18 mouse cellular contexts compared by ENCODE assay signal in the genomic region with DNA sequence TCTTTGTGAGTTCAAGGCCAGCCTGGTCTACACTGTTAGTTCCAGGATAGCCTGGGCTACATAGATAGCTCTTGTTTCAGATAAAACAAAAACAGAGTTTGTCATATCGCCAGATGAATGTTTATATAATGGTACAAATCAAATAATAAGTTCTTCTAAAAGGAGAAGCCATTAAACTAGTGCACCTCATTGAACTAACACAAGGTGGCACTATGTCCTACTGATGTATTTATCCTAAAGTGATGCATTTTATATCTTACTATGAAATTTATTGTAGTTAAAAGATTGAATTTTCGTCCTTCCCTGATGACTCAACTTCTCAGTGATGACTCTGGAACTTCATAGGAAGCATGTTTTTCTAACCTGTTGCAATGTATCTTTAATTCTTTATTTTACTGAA. TPM values are rescaled to one million over a fixed set of nuclear protein-coding genes. Genes with fewer than 3 reads are reported as not detected.
DNase-seq lines count a peak whose midpoint lies in the region; ATAC-seq and TF ChIP-seq lines count a peak whose summit lies in the region.
"Had no signal": no experiment of that assay in that cellular context is flagged by ENCODE, and none has a peak within 500 bp of the region (broad histone marks: within the 10 kb centered on the region; RNA-seq: fewer than 3 reads in every experiment).

No protein-coding gene starts in this region.

- no peak overlapping the region for H3K27ac ChIP-seq in forebrain, postnatal 0 days (ENCODE audit: low read depth, low read length)
- no peak overlapping the region for H3K27ac ChIP-seq in forebrain, embryonic 10.5 days
- H3K27ac ChIP-seq in kidney, postnatal 0 days = no peak overlapping the region
- no peak overlapping the region for H3K27ac ChIP-seq in midbrain, postnatal 0 days (ENCODE audit: low read depth, low read length)
- no peak overlapping the region for H3K27ac ChIP-seq in midbrain, embryonic 11.5 days (ENCODE audit: low read depth, low read length)
- H3K27ac ChIP-seq: embryonic facial prominence, embryonic 15.5 days; hindbrain, embryonic 13.5 days; liver, embryonic 15.5 days had no signal

- 81% methylated on average over 2 of the region's 2 CpGs for WGBS in forebrain, postnatal 0 days
- 92% methylated on average over 2 of the region's 2 CpGs for WGBS in forebrain, embryonic 10.5 days
- WGBS in kidney, postnatal 0 days = 87% methylated on average over 2 of the region's 2 CpGs
- 90% methylated on average over 2 of the region's 2 CpGs for WGBS in midbrain, postnatal 0 days
- WGBS in midbrain, embryonic 11.5 days = 92% methylated on average over 2 of the region's 2 CpGs

- no peak overlapping the region for H3K4me2 ChIP-seq in forebrain, postnatal 0 days (ENCODE audit: low read depth)
- H3K4me2 ChIP-seq in kidney, postnatal 0 days (ENCODE audit: low read length) = no peak overlapping the region
- no peak overlapping the region for H3K4me2 ChIP-seq in midbrain, postnatal 0 days (ENCODE audit: low read depth, low read length, poor library complexity, severe bottlenecking)
- H3K4me2 ChIP-seq in midbrain, embryonic 11.5 days = no peak overlapping the region
- H3K4me2 ChIP-seq: embryonic facial prominence, embryonic 15.5 days; hindbrain, embryonic 13.5 days; liver, embryonic 15.5 days had no signal

- peak; percentile 57 for TF ChIP-seq CTCF in forebrain, postnatal 0 days (IDR thresholded peaks at IDR 0.05; ENCODE audit: low read depth)
- TF ChIP-seq CTCF in kidney, postnatal 0 days (IDR thresholded peaks at IDR 0.05; ENCODE audit: low read depth) = peak; percentile 49
- peak; percentile 64 for TF ChIP-seq CTCF in midbrain, postnatal 0 days (IDR thresholded peaks at IDR 0.05)

- H3K4me3 ChIP-seq in forebrain, postnatal 0 days (ENCODE audit: low read depth, low read length) = no peak overlapping the region
- H3K4me3 ChIP-seq in forebrain, embryonic 10.5 days = no peak overlapping the region
- H3K4me3 ChIP-seq in kidney, postnatal 0 days (replicated peaks; ENCODE audit: low read depth, low read length) = no peak overlapping the region
- no peak overlapping the region for H3K4me3 ChIP-seq in midbrain, postnatal 0 days (ENCODE audit: low read depth, low read length)
- no peak overlapping the region for H3K4me3 ChIP-seq in midbrain, embryonic 11.5 days (ENCODE audit: low read depth, low read length)
- H3K4me3 ChIP-seq: embryonic facial prominence, embryonic 15.5 days; hindbrain, embryonic 13.5 days; liver, embryonic 15.5 days had no signal

- no peaks in the 10 kb centered on the region for H3K27me3 ChIP-seq in forebrain, postnatal 0 days (ENCODE audit: insufficient read depth, low read length)
- H3K27me3 ChIP-seq in forebrain, embryonic 10.5 days (ENCODE audit: poor library complexity, severe bottlenecking) = no peaks in the 10 kb centered on the region
- no peaks in the 10 kb centered on the region for H3K27me3 ChIP-seq in kidney, postnatal 0 days (ENCODE audit: insufficient read depth, low read length)
- no peaks in the 10 kb centered on the region for H3K27me3 ChIP-seq in midbrain, postnatal 0 days (ENCODE audit: insufficient read depth, low read length)
- H3K27me3 ChIP-seq in midbrain, embryonic 11.5 days (ENCODE audit: control insufficient read depth, insufficient read depth, low read length) = no peaks in the 10 kb centered on the region
- H3K27me3 ChIP-seq: CH12.LX; embryonic facial prominence, embryonic 15.5 days; hindbrain, embryonic 13.5 days; liver, embryonic 15.5 days had no signal

- H3K9ac ChIP-seq in forebrain, postnatal 0 days = no peak overlapping the region
- H3K9ac ChIP-seq in kidney, postnatal 0 days (ENCODE audit: low read depth, low read length) = no peak overlapping the region
- no peak overlapping the region for H3K9ac ChIP-seq in midbrain, postnatal 0 days (replicated peaks; ENCODE audit: low read length, poor library complexity, severe bottlenecking)
- H3K9ac ChIP-seq in midbrain, embryonic 11.5 days (ENCODE audit: low read length) = no peak overlapping the region
- H3K9ac ChIP-seq: embryonic facial prominence, embryonic 15.5 days; hindbrain, embryonic 13.5 days; liver, embryonic 15.5 days had no signal

- ATAC-seq in forebrain, postnatal 0 days = no peak
- ATAC-seq in kidney, postnatal 0 days (replicated peaks; ENCODE audit: low FRiP score, low read depth) = no peak
- ATAC-seq in midbrain, postnatal 0 days (ENCODE audit: low FRiP score) = no peak
- ATAC-seq in midbrain, embryonic 11.5 days (ENCODE audit: low FRiP score) = no peak

- H3K9me3 ChIP-seq in forebrain, postnatal 0 days (ENCODE audit: low read length) = no peaks in the 10 kb centered on the region
- H3K9me3 ChIP-seq in forebrain, embryonic 10.5 days = no peaks in the 10 kb centered on the region
- H3K9me3 ChIP-seq in kidney, postnatal 0 days (replicated peaks; ENCODE audit: low read length) = no peaks in the 10 kb centered on the region
- H3K9me3 ChIP-seq in midbrain, postnatal 0 days (ENCODE audit: low read length) = no peaks in the 10 kb centered on the region
- no peaks in the 10 kb centered on the region for H3K9me3 ChIP-seq in midbrain, embryonic 11.5 days (ENCODE audit: control insufficient read depth, low read length)
- H3K9me3 ChIP-seq: embryonic facial prominence, embryonic 15.5 days; hindbrain, embryonic 13.5 days; liver, embryonic 15.5 days had no signal

- peak; percentile 15 for DNase-seq in forebrain, postnatal 0 days
- DNase-seq in forebrain, embryonic 10.5 days (ENCODE audit: extremely low spot score, low spot score) = no peak
- peak; percentile 7 for DNase-seq in kidney, postnatal 0 days (ENCODE audit: low spot score)
- no peak for DNase-seq in kidney, postnatal 14 days
- peak; percentile 1 for DNase-seq in midbrain, postnatal 0 days (ENCODE audit: low spot score)
- DNase-seq in midbrain, embryonic 11.5 days (ENCODE audit: low spot score, missing footprints) = no peak
- DNase-seq in urinary bladder, postnatal 14 days (ENCODE audit: low spot score) = no peak
- DNase-seq in spleen, postnatal 4 days (ENCODE audit: low spot score in 2 of 2) = no peak
- DNase-seq: adrenal gland, postnatal 10 days; cerebellum, adult 11-12 months; cerebellum, postnatal 14 days; gastrocnemius, postnatal 36 days; heart, postnatal 10 days; thymus, postnatal 36 days had no signal

- no peaks in the 10 kb centered on the region for H3K4me1 ChIP-seq in forebrain, postnatal 0 days (ENCODE audit: insufficient read depth)
- H3K4me1 ChIP-seq in forebrain, embryonic 10.5 days = no peaks in the 10 kb centered on the region
- H3K4me1 ChIP-seq in kidney, postnatal 0 days (replicated peaks; ENCODE audit: insufficient read depth, low read length) = no peaks in the 10 kb centered on the region
- H3K4me1 ChIP-seq in midbrain, postnatal 0 days (ENCODE audit: insufficient read depth, low read length) = no peaks in the 10 kb centered on the region
- H3K4me1 ChIP-seq in midbrain, embryonic 11.5 days (ENCODE audit: control insufficient read depth, insufficient read depth, low read length) = no peaks in the 10 kb centered on the region
- H3K4me1 ChIP-seq: embryonic facial prominence, embryonic 15.5 days; hindbrain, embryonic 13.5 days; liver, embryonic 15.5 days had no signal

- H3K36me3 ChIP-seq in forebrain, postnatal 0 days (ENCODE audit: insufficient read depth) = peaks cover 54% of the 10 kb centered on the region
- H3K36me3 ChIP-seq in forebrain, embryonic 10.5 days (replicated peaks) = peaks cover 95% of the 10 kb centered on the region
- H3K36me3 ChIP-seq in kidney, postnatal 0 days (ENCODE audit: insufficient read depth, low read length) = peaks cover 51% of the 10 kb centered on the region
- H3K36me3 ChIP-seq in midbrain, postnatal 0 days (ENCODE audit: insufficient read depth, low read length) = peaks cover 60% of the 10 kb centered on the region
- peaks cover 26% of the 10 kb centered on the region for H3K36me3 ChIP-seq in midbrain, embryonic 11.5 days (ENCODE audit: control insufficient read depth, insufficient read depth, low read length)

RNA-seq across cellular contexts. Expression of gene Ncapd3, which starts 19.5 kb away (rescaled TPM):
- total RNA-seq in forebrain, postnatal 0 days (2014; rRNA removed) = 19.8 and 23.1 TPM in 2 replicates
- 3.6 and 6.2 TPM in 2 replicates for polyA plus RNA-seq in forebrain, postnatal 0 days (2015; fragmentation: Nextera tagmentation; extraction: Ambion mirVana)
- polyA plus RNA-seq in forebrain, embryonic 10.5 days (2016; fragmentation: Nextera tagmentation; extraction: Ambion mirVana) = 38.7 and 40.7 TPM in 2 replicates
- polyA plus RNA-seq in kidney, postnatal 0 days (2015; fragmentation: Nextera tagmentation; extraction: Ambion mirVana) = 13.0 and 15.3 TPM in 2 replicates
- total RNA-seq in midbrain, postnatal 0 days (2014; rRNA removed) = 20.2 and 25.4 TPM in 2 replicates
- 7.1 and 7.3 TPM in 2 replicates for polyA plus RNA-seq in midbrain, postnatal 0 days (2015; fragmentation: Nextera tagmentation; extraction: Ambion mirVana)
- polyA plus RNA-seq in midbrain, embryonic 11.5 days (2014; fragmentation: Nextera tagmentation; extraction: Ambion mirVana) = 39.8 and 43.3 TPM in 2 replicates

RNA-seq across cellular contexts. Expression of gene Vps26b, which starts 19.6 kb away (rescaled TPM):
- 160 and 161 TPM in 2 replicates for total RNA-seq in forebrain, postnatal 0 days (2014; rRNA removed)
- 76.1 and 86.1 TPM in 2 replicates for polyA plus RNA-seq in forebrain, postnatal 0 days (2015; fragmentation: Nextera tagmentation; extraction: Ambion mirVana)
- polyA plus RNA-seq in forebrain, embryonic 10.5 days (2016; fragmentation: Nextera tagmentation; extraction: Ambion mirVana) = 35.8 and 36.2 TPM in 2 replicates
- polyA plus RNA-seq in kidney, postnatal 0 days (2015; fragmentation: Nextera tagmentation; extraction: Ambion mirVana) = 27.7 and 28.1 TPM in 2 replicates
- total RNA-seq in midbrain, postnatal 0 days (2014; rRNA removed) = 145 and 161 TPM in 2 replicates
- 80.8 and 85.2 TPM in 2 replicates for polyA plus RNA-seq in midbrain, postnatal 0 days (2015; fragmentation: Nextera tagmentation; extraction: Ambion mirVana)
- polyA plus RNA-seq in midbrain, embryonic 11.5 days (2014; fragmentation: Nextera tagmentation; extraction: Ambion mirVana) = 53.1 and 56.7 TPM in 2 replicates

RNA-seq across cellular contexts. Expression of gene Thyn1, which starts 50.0 kb away (rescaled TPM):
- 83.2 and 108 TPM in 2 replicates for total RNA-seq in forebrain, postnatal 0 days (2014; rRNA removed)
- polyA plus RNA-seq in forebrain, postnatal 0 days (2015; fragmentation: Nextera tagmentation; extraction: Ambion mirVana) = 181 and 209 TPM in 2 replicates
- 173 and 183 TPM in 2 replicates for polyA plus RNA-seq in forebrain, embryonic 10.5 days (2016; fragmentation: Nextera tagmentation; extraction: Ambion mirVana)
- 153 and 154 TPM in 2 replicates for polyA plus RNA-seq in kidney, postnatal 0 days (2015; fragmentation: Nextera tagmentation; extraction: Ambion mirVana)
- total RNA-seq in midbrain, postnatal 0 days (2014; rRNA removed) = 48.1 and 68.6 TPM in 2 replicates
- 136 and 140 TPM in 2 replicates for polyA plus RNA-seq in midbrain, postnatal 0 days (2015; fragmentation: Nextera tagmentation; extraction: Ambion mirVana)
- polyA plus RNA-seq in midbrain, embryonic 11.5 days (2014; fragmentation: Nextera tagmentation; extraction: Ambion mirVana) = 157 and 173 TPM in 2 replicates

RNA-seq across cellular contexts. Expression of gene Acad8, which starts 50.1 kb away (rescaled TPM):
- total RNA-seq in forebrain, postnatal 0 days (2014; rRNA removed) = 24.0 and 27.1 TPM in 2 replicates
- polyA plus RNA-seq in forebrain, postnatal 0 days (2015; fragmentation: Nextera tagmentation; extraction: Ambion mirVana) = 21.9 and 24.7 TPM in 2 replicates
- 44.2 and 46.8 TPM in 2 replicates for polyA plus RNA-seq in forebrain, embryonic 10.5 days (2016; fragmentation: Nextera tagmentation; extraction: Ambion mirVana)
- polyA plus RNA-seq in kidney, postnatal 0 days (2015; fragmentation: Nextera tagmentation; extraction: Ambion mirVana) = 45.9 and 52.2 TPM in 2 replicates
- total RNA-seq in midbrain, postnatal 0 days (2014; rRNA removed) = 13.9 and 19.7 TPM in 2 replicates
- polyA plus RNA-seq in midbrain, postnatal 0 days (2015; fragmentation: Nextera tagmentation; extraction: Ambion mirVana) = 20.7 and 22.3 TPM in 2 replicates
- 36.0 and 40.4 TPM in 2 replicates for polyA plus RNA-seq in midbrain, embryonic 11.5 days (2014; fragmentation: Nextera tagmentation; extraction: Ambion mirVana)

Comparison
In these comparisons a context has a peak if more than half of its experiments do, and no peak if none do; other contexts are left out.
1. DNase-seq: peak in forebrain, postnatal 0 days (single experiment), kidney, postnatal 0 days (single experiment) and midbrain, postnatal 0 days (single experiment); none in forebrain, embryonic 10.5 days (single experiment), kidney, postnatal 14 days (single experiment), midbrain, embryonic 11.5 days (single experiment), urinary bladder, postnatal 14 days (single experiment) and spleen, postnatal 4 days (0 of 2).
2. Peak in every context shown above with its lines, with median percentiles within 50 percentile points of each other: CTCF ChIP-seq.